Mouse (Mus musculus): ENCODE measurements around the gene Dlgap4.

- TF ChIP-seq POLR2A (IDR thresholded peaks at IDR 0.05; ENCODE audit: control insufficient read depth, extremely low read depth, insufficient read depth, low read length, poor library complexity) (no peak), CTCF (IDR thresholded peaks at IDR 0.05; ENCODE audit: borderline replicate concordance, control insufficient read depth, extremely low read depth, insufficient read depth, low read length, poor library complexity) (no peak)
Measured at GRCm38 (mm10) chr2:156627917-156628316, 14.4 kb downstream of the Dlgap4 start.

Data from thymus, adult 2 months (tissue).